Mouse (Mus musculus) midbrain, postnatal 0 days (tissue): ENCODE results near the gene H3f3b. TPM values are rescaled to one million over a fixed set of nuclear protein-coding genes. Genes with fewer than 3 reads are reported as not detected.

Experiments used
- ATAC-seq: fragments of 200-750 bp; cut with Nextera tagmentation; 2 replicates; pipeline ENCODE4 v1.8.0; 2017; ENCODE audit warnings: moderate number of reproducible peaks, mild to moderate bottlenecking, moderate TSS enrichment, moderate library complexity; ENCODE audit not compliant: low FRiP score
- DNase-seq: peaks from one replicate; pipeline ENCODE4 v3.0.0-alpha.2; 2015; ENCODE audit warnings: low spot score
- H3K27ac ChIP-seq: fragments of 300-500 bp; sonication (generic); 2 replicates; pipeline ENCODE4 v1.5.1; 2014; ENCODE audit warnings: low read depth, mild to moderate bottlenecking, low read length, mixed read lengths
- H3K27me3 ChIP-seq: fragments of 300-500 bp; sonication (generic); 2 replicates; pipeline ENCODE4 v1.6.1; 2014; ENCODE audit warnings: low read length, control low read depth, mixed read lengths; ENCODE audit not compliant: insufficient read depth
- H3K36me3 ChIP-seq: fragments of 300-500 bp; sonication (generic); 2 replicates; pipeline ENCODE4 v1.6.1; 2014; ENCODE audit warnings: low read length, control low read depth, mixed read lengths; ENCODE audit not compliant: insufficient read depth
- H3K4me1 ChIP-seq: fragments of 300-500 bp; sonication (generic); 2 replicates; pipeline ENCODE4 v1.6.1; 2014; ENCODE audit warnings: mild to moderate bottlenecking, control low read depth, antibody characterized with exemption, low read length, mixed read lengths; ENCODE audit not compliant: insufficient read depth
- H3K4me2 ChIP-seq: fragments of 300-500 bp; sonication (generic); 2 replicates; pipeline ENCODE4 v1.6.1; 2014; ENCODE audit warnings: low read depth, mild to moderate bottlenecking, low read length, mixed read lengths; ENCODE audit not compliant: poor library complexity, severe bottlenecking
- H3K4me3 ChIP-seq: fragments of 300-500 bp; sonication (generic); 2 replicates; pipeline ENCODE4 v1.5.1; 2014; ENCODE audit warnings: low read depth, mild to moderate bottlenecking, low read length, moderate library complexity
- H3K9ac ChIP-seq: fragments of 300-500 bp; sonication (generic); replicated peaks from 2 replicates; pipeline ENCODE4 v1.6.1; 2014; ENCODE audit warnings: mild to moderate bottlenecking, low read length, moderate library complexity, mixed read lengths; ENCODE audit not compliant: poor library complexity, severe bottlenecking
- H3K9me3 ChIP-seq: fragments of 300-500 bp; sonication (generic); 2 replicates; pipeline ENCODE4 v1.6.1; 2016; ENCODE audit warnings: low read length, control low read depth
- CTCF ChIP-seq: IDR thresholded peaks from 2 replicates; pipeline ENCODE4 v1.5.1; 2016; ENCODE audit warnings: antibody characterized with exemption, mild to moderate bottlenecking
- WGBS: fragments of 180-500 bp; shearing (Covaris S2); extraction: QIAGEN DNeasy Blood & Tissue Kit; methylation state at CpG from one replicate; pipeline ENCODE4 v1.1.7; 2014; 5-methylcytosine and 5-hydroxymethylcytosine counted together
- polyA plus RNA-seq: library from polyadenylated mRNA; unstranded; fragments of >200 nt; fragmentation: Nextera tagmentation; extraction: Ambion mirVana; gene quantifications from 2 replicates; pipeline ENCODE4 v1.2.1, GENCODE M21; 2015
- total RNA-seq: library from RNA; depleted of rRNA; stranded (reverse); fragments of >200 nt; gene quantifications from 2 replicates; pipeline ENCODE4 v1.2.3, GENCODE M21; 2014

H3f3b gene
- total and polyA plus RNA-seq, 2 experiments from 2014 or later: 568 to 2,254 TPM

GRCm38 (mm10) chr11:116060596-116060995, 32.8 kb upstream of the H3f3b start:
- H3K36me3 ChIP-seq: peaks cover 59% of the 10 kb centered on the region
- H3K4me1 ChIP-seq: no peaks in the 10 kb centered on the region
- no peaks in the 10 kb centered on the region for H3K9me3 ChIP-seq
- 85% methylated on average over 9 of the region's 9 CpGs for WGBS
- H3K27me3 ChIP-seq: no peaks in the 10 kb centered on the region
- H3K4me3 ChIP-seq: no peak overlapping the region
- H3K4me2 ChIP-seq: no peak overlapping the region
- DNase-seq (no peak), ATAC-seq (no peak)
- H3K9ac ChIP-seq: no peak overlapping the region
- H3K27ac ChIP-seq: no peak overlapping the region
- no peak for TF ChIP-seq CTCF

- Histone ChIP-seq H3K36me3 (peaks cover 68% of the 10 kb centered on the region), H3K27me3 (no peaks in the 10 kb centered on the region), H3K9ac (no peak overlapping the region), H3K4me3 (no peak overlapping the region), H3K4me2 (no peak overlapping the region), H3K27ac (no peak overlapping the region), H3K9me3 (no peaks in the 10 kb centered on the region), H3K4me1 (no peaks in the 10 kb centered on the region)
- TF ChIP-seq CTCF: no peak
- no peak for ATAC-seq
- 96% methylated on average over 11 of the region's 11 CpGs for WGBS
- no peak for DNase-seq
Observed at GRCm38 (mm10) chr11:116059691-116060025, 31.9 kb upstream of the H3f3b start.

GRCm38 (mm10) chr11:116058868-116059690, 31.3 kb upstream of the H3f3b start:
- ATAC-seq: no peak
- Histone ChIP-seq H3K4me3 (no peak overlapping the region), H3K4me2 (no peak overlapping the region), H3K4me1 (no peaks in the 10 kb centered on the region), H3K27ac (no peak overlapping the region), H3K36me3 (peaks cover 73% of the 10 kb centered on the region), H3K9ac (no peak overlapping the region), H3K9me3 (no peaks in the 10 kb centered on the region), H3K27me3 (no peaks in the 10 kb centered on the region)
- TF ChIP-seq CTCF: no peak
- no peak for DNase-seq
- 90% methylated on average over 17 of the region's 17 CpGs for WGBS

GRCm38 (mm10) chr11:116058022-116058614, 30.4 kb upstream of the H3f3b start:
- Histone ChIP-seq H3K9ac (no peak overlapping the region), H3K27me3 (no peaks in the 10 kb centered on the region), H3K4me3 (no peak overlapping the region), H3K36me3 (peaks cover 83% of the 10 kb centered on the region), H3K4me1 (no peaks in the 10 kb centered on the region), H3K27ac (no peak overlapping the region), H3K4me2 (no peak overlapping the region), H3K9me3 (no peaks in the 10 kb centered on the region)
- no peak for TF ChIP-seq CTCF
- 79% methylated on average over 12 of the region's 12 CpGs for WGBS
- ATAC-seq (no peak), DNase-seq (no peak)

- ATAC-seq: no peak
- TF ChIP-seq CTCF: no peak
- Histone ChIP-seq H3K27me3 (no peaks in the 10 kb centered on the region), H3K4me2 (no peak overlapping the region), H3K4me1 (no peaks in the 10 kb centered on the region), H3K9ac (no peak overlapping the region), H3K27ac (no peak overlapping the region), H3K36me3 (peaks cover 89% of the 10 kb centered on the region), H3K4me3 (no peak overlapping the region), H3K9me3 (no peaks in the 10 kb centered on the region)
- no peak for DNase-seq
- 91% methylated on average over 4 of the region's 4 CpGs for whole genome bisulfite sequencing
Observed at GRCm38 (mm10) chr11:116057237-116057881, 29.6 kb upstream of the H3f3b start.

GRCm38 (mm10) chr11:116055873-116056272, 28.1 kb upstream of the H3f3b start:
- no peak overlapping the region for H3K27ac ChIP-seq
- peaks cover 87% of the 10 kb centered on the region for H3K36me3 ChIP-seq
- no peak overlapping the region for H3K9ac ChIP-seq
- 93% methylated on average over 11 of the region's 11 CpGs for WGBS
- no peaks in the 10 kb centered on the region for H3K9me3 ChIP-seq
- H3K4me2 ChIP-seq: no peak overlapping the region
- H3K27me3 ChIP-seq: no peaks in the 10 kb centered on the region
- no peak for DNase-seq
- no peaks in the 10 kb centered on the region for H3K4me1 ChIP-seq
- ATAC-seq: no peak
- no peak for TF ChIP-seq CTCF
- no peak overlapping the region for H3K4me3 ChIP-seq
